ENCODE assay signal across 9 mouse cellular contexts in the genomic region with DNA sequence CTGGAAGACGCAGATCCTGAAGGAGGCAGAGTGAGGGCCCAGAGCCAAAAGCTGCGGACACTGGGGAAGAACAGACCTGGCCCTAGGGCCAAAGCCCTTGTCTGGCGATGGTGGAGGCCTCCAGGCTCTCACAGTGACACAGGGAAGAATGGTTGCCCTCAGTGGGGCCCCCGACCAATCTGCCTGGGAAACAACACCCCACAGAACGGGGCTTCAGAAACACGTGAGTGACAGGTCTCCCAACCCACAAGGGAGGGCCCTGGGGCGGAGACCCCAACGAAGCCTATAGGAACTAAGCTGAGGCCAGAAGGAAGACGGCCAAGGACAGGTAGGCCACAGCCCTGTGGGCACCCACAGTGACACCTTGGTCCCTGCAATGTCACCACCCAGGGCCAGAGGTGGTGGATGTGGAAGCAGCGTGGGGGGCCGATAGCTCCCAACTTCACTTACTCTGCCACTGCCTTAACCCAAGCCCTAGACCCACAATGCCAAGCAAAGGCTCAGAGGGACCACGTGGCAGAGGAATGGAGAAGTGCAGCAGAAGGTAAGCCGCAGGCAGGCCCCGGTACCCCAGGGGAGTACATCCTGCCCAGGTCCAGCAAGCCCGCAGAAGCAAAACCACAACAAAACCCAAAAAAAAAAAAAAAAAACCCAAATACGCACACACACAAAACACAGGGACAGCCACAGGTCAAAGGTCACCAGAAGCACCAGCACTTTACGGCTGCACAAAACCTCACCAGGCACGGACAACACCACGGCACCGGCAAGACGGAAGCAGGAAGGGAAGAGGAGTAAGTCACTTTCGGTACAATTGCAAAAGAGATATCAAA. TPM values are rescaled to one million over a fixed set of nuclear protein-coding genes. Genes with fewer than 3 reads are reported as not detected.
DNase-seq lines count a peak whose midpoint lies in the region; ATAC-seq and TF ChIP-seq lines count a peak whose summit lies in the region.
"Had no signal": no experiment of that assay in that cellular context is flagged by ENCODE, and none has a peak within 500 bp of the region (broad histone marks: within the 10 kb centered on the region; RNA-seq: fewer than 3 reads in every experiment).

No protein-coding gene starts in this region.

- no peak for ATAC-seq in G1E (ENCODE audit: extremely low read depth, insufficient number of reproducible peaks, low FRiP score, poor library complexity, severe bottlenecking)
- no peak for ATAC-seq in liver, embryonic 11.5 days (replicated peaks; ENCODE audit: low FRiP score)
- no peak for ATAC-seq in stomach, postnatal 0 days (ENCODE audit: low FRiP score, low TSS enrichment)

- H3K9me3 ChIP-seq in G1E (replicated peaks): no peaks in the 10 kb centered on the region
- H3K9me3 ChIP-seq in liver, embryonic 11.5 days (ENCODE audit: control insufficient read depth, low read length): no peaks in the 10 kb centered on the region
- H3K9me3 ChIP-seq in stomach, postnatal 0 days (ENCODE audit: control insufficient read depth, low read length): no peaks in the 10 kb centered on the region

- H3K27me3 ChIP-seq in G1E (ENCODE audit: insufficient read depth, low read length): no peaks in the 10 kb centered on the region
- no peaks in the 10 kb centered on the region for H3K27me3 ChIP-seq in liver, embryonic 11.5 days (replicated peaks; ENCODE audit: control insufficient read depth, insufficient read depth, low read length)
- H3K27me3 ChIP-seq in stomach, postnatal 0 days (ENCODE audit: control insufficient read depth, insufficient read depth, low read length): no peaks in the 10 kb centered on the region

- H3K36me3 ChIP-seq in G1E (replicated peaks): peaks cover 73% of the 10 kb centered on the region
- H3K36me3 ChIP-seq in liver, embryonic 11.5 days (ENCODE audit: control insufficient read depth, insufficient read depth, low read length): peaks cover 15% of the 10 kb centered on the region; the same call in 1 of the 2 replicates
- H3K36me3 ChIP-seq in stomach, postnatal 0 days (ENCODE audit: control insufficient read depth, insufficient read depth, low read length): no peaks in the 10 kb centered on the region; the same call in 1 of the 2 replicates

- peak overlapping the region; percentile 63 for H3K27ac ChIP-seq in liver, embryonic 11.5 days (ENCODE audit: low read depth, low read length)
- peak overlapping the region; percentile 40; the same call in 1 of the 2 replicates for H3K27ac ChIP-seq in stomach, postnatal 0 days (replicated peaks)
- H3K27ac ChIP-seq: heart, adult 2 months had no signal

- TF ChIP-seq CTCF in G1E (IDR thresholded peaks at IDR 0.05; ENCODE audit: low read depth, low read length): no peak
- no peak for TF ChIP-seq CTCF in stomach, postnatal 0 days (IDR thresholded peaks at IDR 0.05; ENCODE audit: low read depth)

- peak overlapping the region; percentile 46 for H3K4me2 ChIP-seq in liver, embryonic 11.5 days
- H3K4me2 ChIP-seq in stomach, postnatal 0 days (replicated peaks; ENCODE audit: low read depth): no peak overlapping the region

- 55% methylated on average over 22 of the region's 22 CpGs for WGBS in liver, embryonic 11.5 days
- WGBS in stomach, postnatal 0 days: 76% methylated on average over 22 of the region's 22 CpGs

- TF ChIP-seq EP300 in stomach, postnatal 0 days (optimal IDR thresholded peaks at IDR 0.05): no peak

- DNase-seq in kidney, postnatal 25 days: peak; percentile 40 to 68
- no peak for DNase-seq in kidney, postnatal 4 days
- no peak for DNase-seq in G1E (ENCODE audit: low spot score)
- no peak for DNase-seq in liver, embryonic 11.5 days (ENCODE audit: low spot score)
- DNase-seq in stomach, postnatal 0 days (ENCODE audit: low spot score): no peak
- DNase-seq in ovary, postnatal 10 days (ENCODE audit: low spot score): no peak
- DNase-seq in right cerebral cortex, postnatal 25 days: no peak
- DNase-seq: midbrain, embryonic 14.5 days had no signal

- peak overlapping the region; percentile 42; the same call in 1 of the 2 replicates for H3K4me3 ChIP-seq in G1E (ENCODE audit: low read depth, low read length)
- H3K4me3 ChIP-seq in liver, embryonic 11.5 days (ENCODE audit: low read depth, low read length): peak overlapping the region; percentile 25; the same call in 1 of the 2 replicates
- H3K4me3 ChIP-seq in stomach, postnatal 0 days (ENCODE audit: low read depth, low read length): no peak overlapping the region
- H3K4me3 ChIP-seq: heart, adult 2 months had no signal

- H3K9ac ChIP-seq in liver, embryonic 11.5 days (ENCODE audit: low read depth, low read length): peak overlapping the region; percentile 47; the same call in 1 of the 2 replicates
- no peak overlapping the region for H3K9ac ChIP-seq in stomach, postnatal 0 days (ENCODE audit: low read length)

- peaks cover 90% of the 10 kb centered on the region for H3K4me1 ChIP-seq in G1E (ENCODE audit: insufficient read depth, low read depth, low read length)
- peaks cover 75% of the 10 kb centered on the region for H3K4me1 ChIP-seq in liver, embryonic 11.5 days (replicated peaks; ENCODE audit: control insufficient read depth, insufficient read depth, low read length)
- H3K4me1 ChIP-seq in stomach, postnatal 0 days (replicated peaks; ENCODE audit: control insufficient read depth, insufficient read depth): peaks cover 11% of the 10 kb centered on the region

RNA-seq across cellular contexts. Expression of gene Sirt7, which starts 2.6 kb away (rescaled TPM):
- 28.9 and 35.3 TPM in 2 replicates for total RNA-seq in G1E (2014; fragmentation: Nextera tagmentation)
- total RNA-seq in G1E (2017): 74.5 and 96.2 TPM in 2 replicates
- 169 and 256 TPM in 2 replicates for polyA plus RNA-seq in G1E (2012)
- 48.6 and 54.8 TPM in 2 replicates for polyA plus RNA-seq in liver, embryonic 11.5 days (2014; fragmentation: Nextera tagmentation; extraction: Ambion mirVana)
- polyA plus RNA-seq in stomach, postnatal 0 days (2015; fragmentation: Nextera tagmentation; extraction: Ambion mirVana): 36.1 and 42.2 TPM in 2 replicates

RNA-seq across cellular contexts. Expression of gene Mafg, which starts 5.7 kb away (rescaled TPM):
- total RNA-seq in G1E (2014; fragmentation: Nextera tagmentation) (16.3 and 17.5 TPM in 2 replicates), G1E (2017) (18.9 and 21.9 TPM in 2 replicates)
- 29.2 and 38.9 TPM in 2 replicates for polyA plus RNA-seq in G1E (2012)
- polyA plus RNA-seq in liver, embryonic 11.5 days (2014; fragmentation: Nextera tagmentation; extraction: Ambion mirVana): 32.6 and 34.8 TPM in 2 replicates
- polyA plus RNA-seq in stomach, postnatal 0 days (2015; fragmentation: Nextera tagmentation; extraction: Ambion mirVana): 21.0 and 21.3 TPM in 2 replicates

RNA-seq across cellular contexts. Expression of gene Pcyt2, which starts 9.9 kb away (rescaled TPM):
- 29.0 and 43.1 TPM in 2 replicates for total RNA-seq in G1E (2014; fragmentation: Nextera tagmentation)
- 102 and 119 TPM in 2 replicates for total RNA-seq in G1E (2017)
- 129 and 146 TPM in 2 replicates for polyA plus RNA-seq in G1E (2012)
- 165 and 175 TPM in 2 replicates for polyA plus RNA-seq in liver, embryonic 11.5 days (2014; fragmentation: Nextera tagmentation; extraction: Ambion mirVana)
- 73.7 and 79.0 TPM in 2 replicates for polyA plus RNA-seq in stomach, postnatal 0 days (2015; fragmentation: Nextera tagmentation; extraction: Ambion mirVana)

RNA-seq across cellular contexts. Expression of gene Pycr1, which starts 15.9 kb away (rescaled TPM):
- total RNA-seq in G1E (2014; fragmentation: Nextera tagmentation) (14.7 and 14.8 TPM in 2 replicates), G1E (2017) (1.0 and 1.5 TPM in 2 replicates)
- polyA plus RNA-seq in G1E (2012): 1.9 and 2.4 TPM in 2 replicates
- 18.5 and 21.2 TPM in 2 replicates for polyA plus RNA-seq in liver, embryonic 11.5 days (2014; fragmentation: Nextera tagmentation; extraction: Ambion mirVana)
- polyA plus RNA-seq in stomach, postnatal 0 days (2015; fragmentation: Nextera tagmentation; extraction: Ambion mirVana): 13.9 and 18.4 TPM in 2 replicates

RNA-seq across cellular contexts. Expression of gene Npb, which starts 19.4 kb away (rescaled TPM):
- total RNA-seq in G1E (2014; fragmentation: Nextera tagmentation): 1.9 and 2.6 TPM in 2 replicates
- 0.58 TPM in 1 of 2 replicates, not detected in the other for total RNA-seq in G1E (2017)
- 3.2 and 3.8 TPM in 2 replicates for polyA plus RNA-seq in G1E (2012)
- 3.6 and 6.3 TPM in 2 replicates for polyA plus RNA-seq in liver, embryonic 11.5 days (2014; fragmentation: Nextera tagmentation; extraction: Ambion mirVana)
- polyA plus RNA-seq in stomach, postnatal 0 days (2015; fragmentation: Nextera tagmentation; extraction: Ambion mirVana): 20.4 and 20.9 TPM in 2 replicates
- total RNA-seq: heart, adult 2 months had no signal
- polyA plus RNA-seq: heart, adult 2 months had no signal

Comparison
In these comparisons a context has a peak if more than half of its experiments do, and no peak if none do; other contexts are left out.
1. DNase-seq: peak in kidney, postnatal 25 days (2 of 2); none in kidney, postnatal 4 days (0 of 2), G1E (single experiment), liver, embryonic 11.5 days (single experiment), stomach, postnatal 0 days (single experiment), ovary, postnatal 10 days (single experiment) and right cerebral cortex, postnatal 25 days (single experiment).